Mouse (Mus musculus) C2C12 (cell line): ENCODE results near the gene Snap91. TPM values are rescaled to one million over a fixed set of nuclear protein-coding genes. Genes with fewer than 3 reads are reported as not detected.

ENCODE experiments used
- H3K27me3 ChIP-seq: one replicate; pipeline ENCODE4 v1.6.1; 2011; ENCODE audit not compliant: control insufficient read depth, insufficient read depth, insufficient read length
- H3K36me3 ChIP-seq: one replicate; pipeline ENCODE4 v1.6.1; 2011; ENCODE audit not compliant: control insufficient read depth, insufficient read depth
- H3K4me3 ChIP-seq: one replicate; pipeline ENCODE4 v1.5.1; 2011; ENCODE audit warnings: mild to moderate bottlenecking, control low read depth; ENCODE audit not compliant: poor library complexity, insufficient read depth, severe bottlenecking
- H3K79me2 ChIP-seq: one replicate; pipeline ENCODE4 v1.6.1; 2011; ENCODE audit not compliant: control insufficient read depth, insufficient read depth
- H3K79me3 ChIP-seq: one replicate; pipeline ENCODE4 v1.6.1; 2011; ENCODE audit warnings: low read depth, control low read depth
- H3ac ChIP-seq: one replicate; pipeline ENCODE3; 2011; ENCODE audit warnings: low read depth; ENCODE audit not compliant: control insufficient read depth, insufficient read length
- CEBPB ChIP-seq: IDR thresholded peaks from one replicate; pipeline ENCODE4 v1.6.1; 2011; ENCODE audit warnings: low read depth, mild to moderate bottlenecking, control low read depth, moderate library complexity
- CTCF ChIP-seq: IDR thresholded peaks from one replicate; pipeline ENCODE4 v1.5.1; 2011; ENCODE audit not compliant: control insufficient read depth, insufficient read depth, insufficient read length
- FOSL1 ChIP-seq: IDR thresholded peaks from one replicate; pipeline ENCODE4 v1.8.0; 2011; ENCODE audit warnings: mild to moderate bottlenecking, low read length; ENCODE audit not compliant: poor library complexity, insufficient read depth, severe bottlenecking
- MAX ChIP-seq: IDR thresholded peaks from one replicate; pipeline ENCODE4 v1.6.1; 2011; ENCODE audit warnings: mild to moderate bottlenecking, control low read depth
- MYOD1 ChIP-seq: IDR thresholded peaks from one replicate; pipeline ENCODE4 v1.6.1; 2011; ENCODE audit warnings: low read depth; ENCODE audit not compliant: control insufficient read depth, insufficient read length
- MYOG ChIP-seq: IDR thresholded peaks from one replicate; pipeline ENCODE4 v1.6.1; 2011; ENCODE audit not compliant: control insufficient read depth, insufficient read length; ENCODE audit errors: extremely low read depth
- USF1 ChIP-seq: IDR thresholded peaks from one replicate; pipeline ENCODE4 v1.6.1; 2011; ENCODE audit warnings: low read depth, mild to moderate bottlenecking, control low read depth, moderate library complexity
- polyA plus RNA-seq: library from polyadenylated mRNA; unstranded; fragments of >200 nt; fragmentation: generic; extraction: Trizol; gene quantifications from one replicate; pipeline ENCODE4 v1.2.1, GENCODE M21; 2012; ENCODE audit warnings: missing spikeins

Gene Snap91
- polyA plus RNA-seq, 1 experiment = not detected

GRCm38 (mm10) chr9:86810696-86811232 is 69.7 kb downstream of the Snap91 start:
- H3ac ChIP-seq = no peak overlapping the region
- no peaks in the 10 kb centered on the region for H3K79me3 ChIP-seq
- no peaks in the 10 kb centered on the region for H3K36me3 ChIP-seq
- no peaks in the 10 kb centered on the region for H3K79me2 ChIP-seq
- no peak overlapping the region for H3K4me3 ChIP-seq
- TF ChIP-seq CTCF (no peak), USF1 (no peak), FOSL1 (no peak), MYOG (no peak), CEBPB (no peak), MAX (no peak), MYOD1 (no peak)
- H3K27me3 ChIP-seq = peaks cover 24% of the 10 kb centered on the region

DNA sequence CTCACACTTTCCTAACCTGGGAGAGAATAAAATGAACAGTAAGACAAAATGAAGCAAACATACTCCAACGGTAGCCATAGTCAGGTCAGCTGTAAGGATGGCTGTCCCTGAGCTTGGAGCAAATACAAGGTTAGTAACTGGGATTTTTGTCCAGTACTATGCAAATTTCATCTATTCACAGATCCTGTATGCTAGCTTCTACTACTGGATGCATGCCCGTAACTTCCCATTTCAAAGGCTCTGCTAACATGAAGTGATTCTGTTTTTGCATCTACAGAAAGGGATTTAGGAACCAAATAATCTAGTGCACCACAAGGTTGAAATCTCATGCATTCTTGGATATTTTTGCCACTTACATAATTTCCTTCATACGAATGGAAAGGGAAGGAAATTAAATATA is 70.2 kb downstream of the Snap91 start:
- Histone ChIP-seq H3K4me3 (no peak overlapping the region), H3ac (no peak overlapping the region), H3K36me3 (no peaks in the 10 kb centered on the region), H3K79me2 (no peaks in the 10 kb centered on the region), H3K79me3 (no peaks in the 10 kb centered on the region), H3K27me3 (peaks cover 24% of the 10 kb centered on the region)
- no peak for TF ChIP-seq USF1
- no peak for TF ChIP-seq FOSL1
- TF ChIP-seq CEBPB = no peak
- TF ChIP-seq MYOD1 = no peak
- no peak for TF ChIP-seq MYOG
- no peak for TF ChIP-seq CTCF
- no peak for TF ChIP-seq MAX

- H3K27me3 ChIP-seq = peaks cover 10% of the 10 kb centered on the region
- TF ChIP-seq CTCF (no peak), FOSL1 (no peak), MYOG (no peak), MAX (no peak), CEBPB (no peak), MYOD1 (no peak), USF1 (no peak)
- no peaks in the 10 kb centered on the region for H3K36me3 ChIP-seq
- H3ac ChIP-seq = no peak overlapping the region
- H3K4me3 ChIP-seq = no peak overlapping the region
- no peaks in the 10 kb centered on the region for H3K79me3 ChIP-seq
- H3K79me2 ChIP-seq = no peaks in the 10 kb centered on the region
Observed at GRCm38 (mm10) chr9:86800600-86801163, 79.8 kb downstream of the Snap91 start.

GRCm38 (mm10) chr9:86799099-86799498 is 81.4 kb downstream of the Snap91 start:
- Histone ChIP-seq H3ac (no peak overlapping the region), H3K4me3 (no peak overlapping the region), H3K27me3 (peaks cover 10% of the 10 kb centered on the region), H3K36me3 (no peaks in the 10 kb centered on the region), H3K79me3 (no peaks in the 10 kb centered on the region), H3K79me2 (no peaks in the 10 kb centered on the region)
- TF ChIP-seq FOSL1 = no peak
- no peak for TF ChIP-seq CTCF
- no peak for TF ChIP-seq USF1
- no peak for TF ChIP-seq MAX
- no peak for TF ChIP-seq CEBPB
- TF ChIP-seq MYOG = no peak
- TF ChIP-seq MYOD1 = no peak

- Histone ChIP-seq H3K27me3 (peaks cover 10% of the 10 kb centered on the region), H3K4me3 (no peak overlapping the region), H3K36me3 (no peaks in the 10 kb centered on the region), H3K79me3 (no peaks in the 10 kb centered on the region), H3ac (no peak overlapping the region), H3K79me2 (no peaks in the 10 kb centered on the region)
- TF ChIP-seq MYOD1 = no peak
- no peak for TF ChIP-seq USF1
- no peak for TF ChIP-seq CEBPB
- TF ChIP-seq CTCF = no peak
- no peak for TF ChIP-seq MAX
- no peak for TF ChIP-seq FOSL1
- no peak for TF ChIP-seq MYOG
Observed at GRCm38 (mm10) chr9:86798686-86799085, 81.8 kb downstream of the Snap91 start.

DNA sequence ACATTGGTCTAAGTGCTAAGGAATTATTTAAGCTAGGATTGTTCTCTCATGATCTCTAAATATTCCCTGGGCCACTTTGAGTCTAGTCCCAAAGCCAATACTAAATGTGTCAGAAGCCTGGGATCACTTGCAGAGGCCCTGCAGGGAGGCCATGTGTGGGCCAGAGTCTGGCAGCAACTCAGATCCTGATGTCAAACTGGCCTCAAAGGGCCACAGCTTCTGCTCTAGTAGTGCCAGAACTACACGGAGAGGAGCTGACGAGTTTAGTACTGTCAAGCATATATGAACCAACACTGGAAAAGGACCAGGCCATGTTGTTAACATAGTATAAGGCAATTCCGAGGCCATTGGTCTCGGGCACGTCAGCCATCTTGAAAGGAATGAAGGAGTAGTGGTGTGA is 82.3 kb downstream of the Snap91 start:
- Histone ChIP-seq H3K4me3 (no peak overlapping the region), H3ac (no peak overlapping the region), H3K79me2 (no peaks in the 10 kb centered on the region), H3K27me3 (peaks cover 9% of the 10 kb centered on the region), H3K36me3 (no peaks in the 10 kb centered on the region), H3K79me3 (no peaks in the 10 kb centered on the region)
- TF ChIP-seq MYOG = no peak
